Mouse (Mus musculus) lung, adult 2 months (tissue): ENCODE measurements around the gene Gpr19.

Source experiments
- CTCF ChIP-seq: fragments of 200-500 bp; IDR thresholded peaks from 2 replicates; pipeline ENCODE4 v1.5.1; 2011; ENCODE audit warnings: mild to moderate bottlenecking, low read length, control low read depth; ENCODE audit not compliant: insufficient read depth
- POLR2A ChIP-seq: fragments of 200-500 bp; IDR thresholded peaks from 2 replicates; pipeline ENCODE4 v1.6.1; 2011; ENCODE audit warnings: low read depth, mild to moderate bottlenecking, control low read depth, low read length, borderline replicate concordance; ENCODE audit errors: extremely low read depth

GRCm38 (mm10) chr6:134854782-134855181 lies 43.6 kb downstream of the Gpr19 start:
- TF ChIP-seq CTCF, result no peak
- no peak for TF ChIP-seq POLR2A
